Mouse (Mus musculus) olfactory bulb, adult 2 months (tissue): ENCODE results near the gene Cfap69.

Source experiments
- CTCF ChIP-seq: fragments of 200-500 bp; IDR thresholded peaks from 2 replicates; pipeline ENCODE4 v1.5.1; 2012; ENCODE audit warnings: low read depth, mild to moderate bottlenecking, low read length, moderate library complexity; ENCODE audit not compliant: insufficient read depth
- POLR2A ChIP-seq: fragments of 200-500 bp; IDR thresholded peaks from 2 replicates; pipeline ENCODE4 v1.6.1; 2012; ENCODE audit warnings: mild to moderate bottlenecking, low read depth, low read length, moderate library complexity; ENCODE audit not compliant: insufficient read depth

GRCm38 (mm10) chr5:5692167-5692738 lies 28.2 kb upstream of the Cfap69 start:
- no peak for TF ChIP-seq POLR2A
- no peak for TF ChIP-seq CTCF
